Mouse (Mus musculus): ENCODE results near the gene Nt5m.

DNA sequence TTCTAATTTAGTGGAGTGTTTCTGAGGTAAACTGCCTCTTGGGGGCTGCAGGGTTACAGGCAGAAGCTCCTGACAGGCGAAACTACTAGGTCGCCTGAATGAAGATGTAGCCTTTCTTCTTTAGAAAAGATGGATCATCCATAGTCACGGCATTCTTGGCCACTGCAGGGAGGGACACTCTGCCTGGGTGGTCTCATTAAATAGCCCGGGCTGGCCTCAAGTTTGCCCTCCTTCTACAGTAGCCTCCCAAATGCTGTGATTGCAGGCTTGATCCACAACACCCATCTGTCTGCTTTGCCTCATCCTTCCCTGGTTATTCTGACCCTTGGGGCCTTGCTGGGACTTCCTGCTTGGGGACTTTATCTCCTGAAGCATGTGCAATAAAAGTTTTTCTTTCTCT, 90.8 kb downstream of the Nt5m start:
- TF ChIP-seq CTCF (IDR thresholded peaks at IDR 0.05) (no peak), EP300 (IDR thresholded peaks at IDR 0.05) (no peak)

Data from lung, postnatal 0 days (tissue).